Mouse (Mus musculus) gastrocnemius, postnatal 25 days (tissue): ENCODE results near the gene Arsg. TPM values are rescaled to one million over a fixed set of nuclear protein-coding genes. Genes with fewer than 3 reads are reported as not detected.

ENCODE experiments used
- DNase-seq: peaks from one replicate; pipeline ENCODE4 v3.0.0; 2022
- total RNA-seq, 2 experiments: library from RNA; stranded (reverse); gene quantifications; 1 replicate in 1 of 2; 2 replicates in 1 of 2; pipeline ENCODE4 v1.2.3; 2021

The Arsg gene
- total RNA-seq, 2 experiments from 2014 or later: 2.6 to 4.7 TPM

DNA sequence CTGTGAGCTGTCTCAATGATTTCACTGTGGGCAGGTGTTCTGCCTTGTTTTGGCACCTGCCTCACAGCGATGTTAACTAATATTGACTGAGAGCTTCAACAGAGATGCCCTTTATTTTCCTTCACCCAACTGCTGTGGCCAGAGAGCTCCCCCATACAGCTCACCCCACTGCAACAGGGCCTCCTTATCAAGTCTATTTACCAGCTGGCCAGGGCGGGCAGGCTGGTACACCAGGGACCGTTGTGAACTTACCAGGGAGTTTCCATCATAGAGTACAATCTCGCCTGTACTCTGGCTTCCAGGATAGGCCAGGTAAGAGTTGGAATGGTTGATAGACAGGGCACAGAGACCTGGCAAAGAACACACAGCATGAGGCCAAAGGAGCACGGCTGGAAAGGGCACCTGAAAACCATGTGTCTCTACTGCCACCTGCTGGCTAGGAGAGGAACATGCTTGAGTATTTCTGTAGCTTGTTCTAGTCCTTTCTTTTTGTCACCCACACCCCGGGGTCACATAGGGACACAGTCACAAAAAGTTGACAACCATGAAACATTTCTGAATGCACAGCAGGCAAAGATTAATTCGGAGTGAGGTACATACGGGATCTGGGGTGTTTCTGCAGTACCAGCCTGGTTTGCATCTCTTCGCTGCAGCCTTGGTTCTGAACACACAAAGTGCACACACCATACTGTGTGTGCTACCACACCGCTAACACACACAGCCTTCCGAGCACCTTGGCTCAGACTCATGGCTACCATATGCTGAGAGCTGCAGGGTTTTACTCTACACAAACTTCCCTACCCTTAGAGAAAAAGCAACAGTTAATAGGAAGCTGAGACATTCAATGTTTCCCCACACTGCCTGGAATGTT lies 111.9 kb downstream of the Arsg start:
- DNase-seq: peak; percentile 46

- DNase-seq: no peak
These were observed 113.2 kb downstream of the Arsg start for GRCm38 (mm10) chr11:109586424-109586823.

DNA sequence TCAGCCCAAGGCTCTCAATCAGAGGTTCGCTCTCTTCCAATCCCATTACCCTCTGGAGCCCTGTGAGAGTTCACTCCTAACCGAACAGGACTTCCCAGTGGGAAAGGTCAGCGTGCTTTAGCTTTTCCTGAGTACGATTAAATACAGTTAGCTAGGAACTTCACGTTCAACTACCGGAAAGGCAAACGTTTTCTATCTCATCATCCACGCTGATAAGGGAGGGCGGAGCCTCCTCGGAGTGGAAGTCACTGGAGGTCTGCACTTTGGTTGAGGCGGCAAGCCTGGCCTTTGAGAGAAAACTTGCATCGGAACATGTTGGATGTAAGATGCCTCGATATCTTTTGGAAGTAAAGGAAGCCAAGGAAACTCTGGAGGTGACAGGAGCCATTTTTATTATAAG lies 113.8 kb downstream of the Arsg start:
- no peak for DNase-seq

- DNase-seq: no peak
These were observed 114.6 kb downstream of the Arsg start for GRCm38 (mm10) chr11:109587638-109588374.

DNA sequence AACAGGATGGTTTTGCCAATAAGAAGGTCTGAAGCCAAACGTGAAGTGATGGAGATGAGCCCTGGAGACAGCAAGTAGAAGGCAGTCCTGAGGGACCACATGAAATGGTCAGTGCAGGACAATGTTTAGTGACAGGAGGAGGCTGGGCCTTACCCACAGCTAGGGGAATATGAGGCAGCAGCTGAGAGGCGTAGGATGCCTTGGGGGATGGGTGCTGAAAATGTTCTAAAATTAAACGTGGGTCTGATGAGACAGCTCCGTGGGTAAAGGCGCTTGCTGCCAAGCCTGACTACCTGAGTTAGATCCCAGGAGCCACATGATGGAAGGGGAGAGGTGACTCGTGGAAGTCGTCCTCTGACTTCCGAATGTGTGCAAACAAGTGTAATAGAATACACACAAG lies 116.8 kb downstream of the Arsg start:
- peak; percentile 30 for DNase-seq

DNA sequence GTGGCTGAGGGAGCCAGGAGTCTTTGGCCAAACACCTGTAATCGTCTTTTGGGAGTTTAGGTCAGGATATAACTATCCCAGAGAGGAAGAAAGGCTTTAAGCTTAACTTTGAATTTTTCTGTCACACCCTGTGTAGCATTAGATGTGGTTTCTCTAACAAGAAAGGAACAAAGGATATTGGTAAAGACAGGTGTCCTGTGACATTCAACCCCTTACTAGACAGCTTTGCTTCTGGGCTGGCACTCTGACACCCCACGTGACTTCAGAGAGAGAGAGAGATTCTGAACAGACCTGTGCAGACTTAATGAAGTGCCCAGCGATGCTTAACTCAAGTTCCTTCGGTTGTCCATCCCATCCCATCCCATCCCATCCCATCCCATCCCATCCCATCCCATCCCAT lies 118.3 kb downstream of the Arsg start:
- no peak for DNase-seq

GRCm38 (mm10) chr11:109593200-109593981 lies 120.2 kb downstream of the Arsg start:
- DNase-seq: no peak

DNA sequence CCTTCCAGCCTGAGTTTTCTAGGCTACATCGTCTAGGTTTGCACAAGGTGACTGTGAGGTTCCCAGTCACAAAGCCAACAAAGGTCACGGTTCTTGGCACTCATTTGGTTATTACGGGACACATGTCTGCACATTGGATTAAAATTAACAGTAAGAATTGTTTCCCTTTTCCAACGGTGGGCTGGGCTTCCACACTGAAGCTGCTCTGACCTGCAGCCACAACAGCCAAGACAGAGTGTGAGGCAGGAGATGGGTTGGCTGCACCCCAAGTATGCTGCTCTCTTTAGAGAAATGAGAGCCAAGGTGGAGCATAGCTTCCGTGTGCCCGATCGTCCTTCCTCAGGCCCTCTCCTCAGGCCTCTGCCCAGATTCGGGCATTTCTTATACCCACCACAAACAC lies 121.6 kb downstream of the Arsg start:
- DNase-seq: no peak

- no peak for DNase-seq
These were observed 125.8 kb downstream of the Arsg start for GRCm38 (mm10) chr11:109598778-109599570.

DNA sequence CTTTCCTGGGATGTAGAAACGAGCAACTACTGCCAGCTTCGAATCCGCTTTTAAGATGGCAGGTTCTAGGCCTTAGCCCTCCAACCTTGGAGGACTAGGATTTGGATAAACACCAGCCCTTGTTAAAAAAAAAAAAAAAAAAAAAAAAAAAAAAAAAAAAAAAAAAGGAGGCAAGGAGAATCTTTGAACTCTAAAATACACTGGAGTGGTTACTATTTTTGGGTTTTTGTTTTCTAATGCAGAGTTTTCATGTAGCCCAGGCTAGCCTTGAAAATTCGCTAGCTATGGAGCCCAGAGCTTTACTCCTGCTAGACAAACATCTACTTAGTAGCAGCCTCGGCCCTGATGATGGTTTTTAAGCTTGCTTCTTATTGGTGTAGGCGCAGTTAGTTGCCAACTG lies 134.4 kb downstream of the Arsg start:
- DNase-seq: no peak

GRCm38 (mm10) chr11:109608976-109609625 lies 135.9 kb downstream of the Arsg start:
- no peak for DNase-seq

GRCm38 (mm10) chr11:109610046-109610794 lies 137.0 kb downstream of the Arsg start:
- no peak for DNase-seq

- DNase-seq: no peak
These were observed 137.7 kb downstream of the Arsg start for GRCm38 (mm10) chr11:109610795-109611302.

- peak; percentile 99 for DNase-seq
These were observed 138.4 kb downstream of the Arsg start, which contains the start of gene Wipi1 for GRCm38 (mm10) chr11:109611303-109612149. Gene Wipi1 (minus strand): TSS chr11:109611967.

- DNase-seq: no peak
These were observed 139.8 kb downstream of the Arsg start for GRCm38 (mm10) chr11:109612871-109613529.

DNA sequence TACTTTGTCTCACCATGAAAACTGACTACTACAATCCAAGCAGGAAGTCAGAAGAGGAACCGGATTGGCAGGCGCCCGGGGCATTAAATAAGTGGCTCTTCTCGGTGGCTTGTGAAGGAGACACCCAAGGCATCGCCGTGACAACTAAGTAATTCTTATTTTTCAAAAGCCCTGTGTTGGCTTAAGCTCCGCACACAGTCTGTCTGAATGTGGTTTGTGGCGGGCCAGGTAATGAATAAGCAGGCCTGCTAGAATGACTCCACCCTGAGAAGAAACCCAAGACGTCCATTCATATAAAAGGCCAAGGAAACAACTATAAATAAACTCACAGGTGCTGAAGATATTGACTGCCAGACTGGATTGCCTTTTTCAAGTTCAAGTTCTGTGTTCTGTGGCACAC lies 142.1 kb downstream of the Arsg start:
- no peak for DNase-seq

DNA sequence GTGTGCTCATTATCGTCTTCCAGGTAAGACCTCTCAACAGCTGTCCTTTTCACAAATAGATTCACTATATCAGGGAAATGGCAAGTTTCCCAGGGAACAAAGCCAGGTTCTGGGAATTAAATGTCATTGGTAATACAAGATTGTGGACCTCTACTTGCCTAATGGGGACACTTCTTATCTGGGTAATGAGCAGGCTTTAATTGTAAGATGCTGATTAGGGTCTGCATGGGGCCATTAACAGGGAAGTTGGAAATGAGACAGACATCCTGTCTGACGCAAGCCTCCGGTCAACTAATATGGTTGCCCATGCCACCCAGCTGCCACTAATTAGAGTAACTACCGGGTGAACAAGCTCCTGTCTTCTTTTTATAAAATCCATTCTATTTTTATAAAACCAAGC lies 143.2 kb downstream of the Arsg start:
- DNase-seq: no peak

DNA sequence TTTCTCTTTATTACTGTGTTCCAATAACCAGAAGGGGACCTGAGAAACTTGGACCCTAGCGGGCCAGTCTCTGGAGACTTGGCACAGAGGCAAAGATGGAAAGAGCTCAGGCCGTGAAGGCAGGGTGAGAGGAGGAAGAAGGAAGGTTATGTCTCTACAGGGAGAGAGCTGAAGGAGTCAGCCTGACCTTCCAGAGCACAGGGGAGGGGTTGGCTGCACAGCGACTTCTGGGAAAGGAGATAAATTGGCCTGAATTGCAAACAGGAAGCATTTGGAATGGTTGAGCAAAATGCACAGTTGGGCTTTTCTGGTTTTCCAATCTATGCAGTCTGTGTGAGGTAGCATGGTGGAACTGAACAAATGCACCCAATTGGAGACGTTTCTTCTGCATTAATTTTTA lies 143.6 kb downstream of the Arsg start:
- no peak for DNase-seq

DNA sequence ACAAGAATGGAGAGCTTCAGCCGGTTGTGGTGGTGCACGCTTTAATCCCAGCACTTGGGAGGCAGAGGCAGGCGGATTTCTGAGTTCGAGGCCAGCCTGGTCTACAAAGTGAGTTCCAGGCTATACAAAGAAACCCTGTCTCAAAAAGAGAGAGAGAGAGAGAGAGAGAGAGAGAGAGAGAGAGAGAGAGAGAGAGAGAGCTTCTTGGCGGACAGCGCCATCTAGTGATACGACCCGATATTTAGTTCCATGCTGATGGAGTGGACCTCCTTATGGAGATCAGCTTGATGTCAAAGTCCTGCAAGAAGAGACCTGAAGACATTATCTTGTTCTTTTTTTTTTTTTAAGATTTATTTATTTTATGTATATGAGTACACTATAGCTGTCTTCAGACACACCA lies 145.9 kb downstream of the Arsg start:
- DNase-seq: peak; percentile 14
